Mouse (Mus musculus) spleen, postnatal 14 days (tissue): ENCODE measurements around the gene Il12rb1.

Source experiments
- DNase-seq, 2 experiments: peaks; one replicate each; pipeline ENCODE4 v3.0.0; 2021 to 2022; ENCODE audit warnings: low spot score in 2 of 2

Gene Il12rb1

GRCm38 (mm10) chr8:70773833-70774232 is 34.4 kb upstream of the Il12rb1 start:
- DNase-seq = no peak

- DNase-seq = no peak
Measured at GRCm38 (mm10) chr8:70774740-70775139, 33.5 kb upstream of the Il12rb1 start.

- no peak for DNase-seq
Measured at GRCm38 (mm10) chr8:70775227-70775626, 33.0 kb upstream of the Il12rb1 start.

GRCm38 (mm10) chr8:70775851-70776495 is 32.3 kb upstream of the Il12rb1 start:
- no peak for DNase-seq

- peak; percentile 95 to 98 for DNase-seq
Measured at GRCm38 (mm10) chr8:70776496-70777444, 31.5 kb upstream of the Il12rb1 start, which contains the start of gene Pik3r2. Pik3r2 (minus strand) TSS chr8:70776713.

- no peak for DNase-seq
Measured at GRCm38 (mm10) chr8:70780093-70780492, 28.2 kb upstream of the Il12rb1 start.

GRCm38 (mm10) chr8:70786291-70787050 is 21.8 kb upstream of the Il12rb1 start:
- DNase-seq = no peak

GRCm38 (mm10) chr8:70787051-70787445 is 21.2 kb upstream of the Il12rb1 start:
- no peak for DNase-seq

- no peak for DNase-seq
Measured at GRCm38 (mm10) chr8:70787941-70788667, 20.1 kb upstream of the Il12rb1 start.

- DNase-seq = no peak
Measured at GRCm38 (mm10) chr8:70789046-70789445, 19.2 kb upstream of the Il12rb1 start.

- DNase-seq = no peak
Measured at GRCm38 (mm10) chr8:70790846-70791245, 17.4 kb upstream of the Il12rb1 start.

- DNase-seq = peak in 1 of 2 experiments; percentile 54
Measured at GRCm38 (mm10) chr8:70791294-70791701, 17.0 kb upstream of the Il12rb1 start.

GRCm38 (mm10) chr8:70791975-70792691 is 16.1 kb upstream of the Il12rb1 start:
- DNase-seq = peak; percentile 95 to 97

- peak in 1 of 2 experiments; percentile 62 for DNase-seq
Measured at GRCm38 (mm10) chr8:70792700-70793099, 15.5 kb upstream of the Il12rb1 start.

GRCm38 (mm10) chr8:70794215-70794614 is 14.0 kb upstream of the Il12rb1 start:
- DNase-seq = no peak

GRCm38 (mm10) chr8:70795370-70795769 is 12.9 kb upstream of the Il12rb1 start:
- no peak for DNase-seq

- no peak for DNase-seq
Measured at GRCm38 (mm10) chr8:70796403-70797080, 11.7 kb upstream of the Il12rb1 start.

GRCm38 (mm10) chr8:70797081-70798070 is 10.9 kb upstream of the Il12rb1 start:
- DNase-seq = peak; percentile 73

GRCm38 (mm10) chr8:70798281-70798680 is 10.0 kb upstream of the Il12rb1 start:
- DNase-seq = no peak
